Mouse (Mus musculus): Measurements from ENCODE around the gene St7.
"Not testable (repeated sequence)": the region's sequence is repeated elsewhere in the genome, so short reads cannot be mapped to it uniquely, and the experiment has no call there.

St7 gene

GRCm38 (mm10) chr6:17700936-17701612 is 8.3 kb downstream of the St7 start:
- in situ Hi-C loops (cut with MboI; ENCODE audit: low pct_unique_long_range_greater_than_20kb in 1 of 2, low sequenced_read_pairs in 2 of 2, unreplicated experiment in 1 of 2) = no loop called here

- in situ Hi-C loops (cut with MboI; ENCODE audit: low pct_unique_long_range_greater_than_20kb in 1 of 2, low sequenced_read_pairs in 2 of 2, unreplicated experiment in 1 of 2) = not testable (repeated sequence)
Measured at GRCm38 (mm10) chr6:17704038-17704437, 11.3 kb downstream of the St7 start.

DNA sequence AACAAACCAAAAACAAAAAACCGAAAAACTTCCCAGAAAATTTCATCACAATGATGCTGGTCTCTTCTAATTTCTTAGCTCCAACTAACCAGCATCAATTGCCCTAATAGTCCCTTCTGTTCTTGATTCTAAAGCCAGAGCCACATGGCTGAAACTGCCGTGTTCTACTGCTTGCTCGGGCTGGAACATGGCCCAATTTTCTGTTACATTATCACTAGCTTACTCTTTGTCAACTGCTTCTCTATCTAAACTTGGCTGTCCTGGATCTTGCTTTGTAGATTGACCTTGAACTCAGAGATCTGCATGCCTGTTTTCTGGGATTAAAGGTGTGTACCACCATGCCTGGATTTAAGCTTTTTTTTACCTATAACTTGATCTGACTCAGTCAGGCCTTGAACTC is 13.2 kb downstream of the St7 start:
- in situ Hi-C loops (cut with MboI; ENCODE audit: low pct_unique_long_range_greater_than_20kb in 1 of 2, low sequenced_read_pairs in 2 of 2, unreplicated experiment in 1 of 2) = no loop called here

DNA sequence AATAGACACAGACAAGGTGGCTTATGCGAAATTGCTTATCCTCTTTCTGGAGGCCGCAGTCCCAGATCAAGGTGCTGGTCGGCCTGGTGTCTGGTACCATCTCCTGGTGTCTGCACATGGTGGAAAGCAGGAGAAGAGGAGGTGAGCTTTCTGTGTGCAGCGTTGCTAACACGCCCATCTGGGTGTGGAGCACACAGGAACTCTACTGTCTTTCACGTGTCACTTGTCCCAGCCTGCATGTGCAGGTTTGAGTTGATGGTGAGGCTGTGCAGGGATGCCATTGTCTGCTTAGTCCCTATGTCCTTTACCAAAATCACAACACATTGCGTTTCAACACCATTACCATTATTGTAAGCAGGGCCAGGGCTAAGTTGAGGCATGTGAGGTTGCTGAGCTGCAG is 26.2 kb downstream of the St7 start:
- in situ Hi-C loops (cut with MboI; ENCODE audit: low pct_unique_long_range_greater_than_20kb in 1 of 2, low sequenced_read_pairs in 2 of 2, unreplicated experiment in 1 of 2) = no loop called here

DNA sequence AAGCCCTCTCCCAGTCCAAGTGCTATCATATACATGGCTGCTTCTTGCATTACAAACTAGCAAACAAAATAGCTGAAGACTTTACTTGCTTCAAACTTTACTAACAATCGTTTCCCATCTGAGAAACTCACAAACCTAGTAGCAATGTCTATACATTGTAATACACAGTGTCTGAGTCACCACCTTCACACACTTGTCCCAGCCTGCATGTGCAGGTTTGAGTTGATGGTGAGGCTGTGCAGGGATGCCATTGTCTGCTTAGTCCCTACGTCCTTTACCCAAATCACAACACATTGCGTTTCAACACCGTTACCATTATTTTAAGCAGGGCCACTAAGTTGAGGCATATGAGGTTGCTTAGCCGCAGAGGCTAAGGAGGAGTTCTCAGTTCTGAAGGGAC is 26.7 kb downstream of the St7 start:
- in situ Hi-C loops (cut with MboI; ENCODE audit: low pct_unique_long_range_greater_than_20kb in 1 of 2, low sequenced_read_pairs in 2 of 2, unreplicated experiment in 1 of 2) = no loop called here

- in situ Hi-C loops (cut with MboI; ENCODE audit: low pct_unique_long_range_greater_than_20kb in 1 of 2, low sequenced_read_pairs in 2 of 2, unreplicated experiment in 1 of 2) = loop anchor here (10.0 kb wide), 1 partner anchor 115 kb away; no protein-coding TSS in a partner anchor
Measured at GRCm38 (mm10) chr6:17720022-17720421, 27.3 kb downstream of the St7 start.

DNA sequence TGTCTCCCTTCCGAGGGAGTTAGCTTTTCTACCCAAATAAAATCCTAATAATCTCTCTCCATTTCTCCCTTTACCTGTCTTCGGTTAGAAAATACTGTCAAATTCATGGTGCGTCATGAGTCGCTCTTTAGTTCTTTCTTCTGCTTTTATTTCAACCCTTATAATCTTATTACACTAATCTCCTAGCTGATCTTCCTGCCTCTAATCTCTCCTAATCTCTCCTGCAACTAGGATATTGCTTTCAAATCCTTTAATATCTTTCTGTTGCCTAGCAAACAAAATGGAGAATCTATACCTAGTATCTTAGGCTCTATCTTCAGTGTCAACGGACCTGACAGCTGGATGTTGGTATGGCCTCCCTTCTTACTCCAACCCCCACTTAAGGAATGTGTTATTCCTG is 29.0 kb downstream of the St7 start:
- in situ Hi-C loops (cut with MboI; ENCODE audit: low pct_unique_long_range_greater_than_20kb in 1 of 2, low sequenced_read_pairs in 2 of 2, unreplicated experiment in 1 of 2) = loop anchor here (10.0 kb wide), 1 partner anchor 113 kb away; no protein-coding TSS in a partner anchor

- in situ Hi-C loops (cut with MboI; ENCODE audit: low pct_unique_long_range_greater_than_20kb in 1 of 2, low sequenced_read_pairs in 2 of 2, unreplicated experiment in 1 of 2) = loop anchor here (10.0 kb wide), 1 partner anchor 109 kb away; no protein-coding TSS in a partner anchor
Measured at GRCm38 (mm10) chr6:17725841-17726460, 33.2 kb downstream of the St7 start.

DNA sequence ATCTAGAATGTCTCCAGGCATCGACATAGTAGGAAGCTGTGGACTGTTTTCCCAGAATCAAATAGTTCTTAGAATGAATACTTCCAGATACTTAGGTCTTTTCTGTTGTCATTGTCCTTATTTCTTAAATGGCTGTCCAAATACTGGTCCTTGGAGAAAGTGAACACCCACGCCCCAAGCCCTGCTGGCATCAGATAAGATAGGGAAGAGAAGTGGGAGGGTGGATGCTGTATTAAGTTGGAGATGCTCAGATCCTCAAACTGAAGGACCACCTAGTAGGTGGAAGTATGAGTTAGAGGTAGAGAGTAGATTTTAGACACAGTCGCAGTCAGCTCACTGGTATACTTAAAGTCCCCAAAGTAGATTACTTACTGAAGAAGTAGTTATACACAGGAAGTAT is 34.5 kb downstream of the St7 start:
- in situ Hi-C loops (cut with MboI; ENCODE audit: low pct_unique_long_range_greater_than_20kb in 1 of 2, low sequenced_read_pairs in 2 of 2, unreplicated experiment in 1 of 2) = loop anchor here (10.0 kb wide), 1 partner anchor 108 kb away; no protein-coding TSS in a partner anchor

- in situ Hi-C loops (cut with MboI; ENCODE audit: low pct_unique_long_range_greater_than_20kb in 1 of 2, low sequenced_read_pairs in 2 of 2, unreplicated experiment in 1 of 2) = loop anchor here (10.0 kb wide), 1 partner anchor 107 kb away; no protein-coding TSS in a partner anchor
Measured at GRCm38 (mm10) chr6:17727891-17728790, 35.4 kb downstream of the St7 start.

GRCm38 (mm10) chr6:17730122-17730521 is 37.4 kb downstream of the St7 start:
- in situ Hi-C loops (cut with MboI; ENCODE audit: low pct_unique_long_range_greater_than_20kb in 1 of 2, low sequenced_read_pairs in 2 of 2, unreplicated experiment in 1 of 2) = no loop called here

- in situ Hi-C loops (cut with MboI; ENCODE audit: low pct_unique_long_range_greater_than_20kb in 1 of 2, low sequenced_read_pairs in 2 of 2, unreplicated experiment in 1 of 2) = no loop called here
Measured at GRCm38 (mm10) chr6:17731694-17732093, 39.0 kb downstream of the St7 start.

DNA sequence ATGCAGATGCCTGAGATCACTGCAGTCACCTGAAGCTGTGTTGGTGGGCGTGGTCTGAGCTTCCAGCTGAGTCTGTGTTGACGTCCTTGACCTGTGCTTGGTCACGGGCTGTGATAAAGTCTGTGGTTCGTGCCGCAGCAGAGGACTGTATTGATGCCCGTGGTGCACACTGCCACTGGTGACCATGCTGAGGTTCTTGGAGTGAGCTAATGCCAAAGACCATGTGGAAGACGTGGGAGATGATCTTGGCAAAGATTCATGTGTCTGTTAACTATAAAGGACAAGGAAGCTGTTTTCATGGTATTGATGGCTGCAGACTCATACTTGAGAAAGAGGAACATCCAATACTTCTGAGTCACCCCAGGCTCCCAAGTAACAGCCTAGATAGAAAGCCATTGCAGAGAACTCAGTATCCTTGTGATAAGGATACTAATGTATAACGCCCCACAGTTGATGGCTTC is 41.2 kb downstream of the St7 start:
- in situ Hi-C loops (cut with MboI; ENCODE audit: low pct_unique_long_range_greater_than_20kb in 1 of 2, low sequenced_read_pairs in 2 of 2, unreplicated experiment in 1 of 2) = no loop called here

DNA sequence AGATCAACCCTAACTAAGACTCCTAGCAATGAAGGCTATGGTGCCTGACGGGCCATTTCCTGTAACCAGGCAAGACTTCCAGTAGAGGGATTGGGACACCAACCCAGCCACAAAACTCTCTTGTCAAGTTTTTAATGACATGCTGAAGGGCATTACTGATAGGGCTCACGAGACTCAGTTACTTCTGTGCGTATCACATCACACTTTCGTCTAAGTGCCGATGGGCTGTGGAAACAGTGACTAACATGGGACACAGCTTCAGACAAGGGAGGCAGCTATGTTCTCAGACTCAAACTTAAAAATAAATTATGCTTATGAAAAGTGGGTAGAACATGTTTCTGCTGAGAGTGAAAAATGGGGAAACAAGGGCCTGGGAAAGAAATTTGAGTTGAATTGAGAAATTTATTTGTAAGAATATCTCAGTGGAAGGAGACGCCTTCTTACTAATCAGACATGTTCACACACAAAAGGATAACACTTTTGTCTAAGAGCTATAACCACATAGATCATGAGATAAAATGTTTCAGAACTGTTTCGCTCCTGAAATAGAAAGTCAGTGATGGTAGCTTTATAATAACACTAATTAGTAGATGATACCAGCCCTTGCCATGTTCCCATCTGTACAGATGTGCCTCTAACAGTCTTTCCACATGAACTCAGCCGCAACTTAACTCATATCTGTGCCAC is 44.7 kb downstream of the St7 start:
- in situ Hi-C loops (cut with MboI; ENCODE audit: low pct_unique_long_range_greater_than_20kb in 1 of 2, low sequenced_read_pairs in 2 of 2, unreplicated experiment in 1 of 2) = no loop called here

DNA sequence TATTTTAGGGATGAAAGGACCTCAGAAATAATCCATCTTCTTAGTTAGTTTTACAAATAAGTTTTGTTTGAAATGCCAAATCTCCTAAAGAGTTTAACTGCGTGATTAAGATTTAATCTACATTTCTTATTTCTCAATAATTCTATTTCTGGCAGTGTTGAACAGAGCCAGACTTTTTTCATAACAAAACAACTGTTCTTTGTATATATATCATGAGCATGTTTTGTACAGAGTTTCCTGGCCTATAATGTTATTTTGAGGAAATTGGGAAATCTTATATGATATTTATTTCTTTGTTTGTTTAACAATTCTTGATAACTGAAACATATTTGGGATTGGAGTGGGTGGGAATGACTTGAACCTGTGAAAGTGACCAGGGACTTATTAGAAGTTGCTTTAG is 47.4 kb downstream of the St7 start:
- in situ Hi-C loops (cut with MboI; ENCODE audit: low pct_unique_long_range_greater_than_20kb in 1 of 2, low sequenced_read_pairs in 2 of 2, unreplicated experiment in 1 of 2) = no loop called here

DNA sequence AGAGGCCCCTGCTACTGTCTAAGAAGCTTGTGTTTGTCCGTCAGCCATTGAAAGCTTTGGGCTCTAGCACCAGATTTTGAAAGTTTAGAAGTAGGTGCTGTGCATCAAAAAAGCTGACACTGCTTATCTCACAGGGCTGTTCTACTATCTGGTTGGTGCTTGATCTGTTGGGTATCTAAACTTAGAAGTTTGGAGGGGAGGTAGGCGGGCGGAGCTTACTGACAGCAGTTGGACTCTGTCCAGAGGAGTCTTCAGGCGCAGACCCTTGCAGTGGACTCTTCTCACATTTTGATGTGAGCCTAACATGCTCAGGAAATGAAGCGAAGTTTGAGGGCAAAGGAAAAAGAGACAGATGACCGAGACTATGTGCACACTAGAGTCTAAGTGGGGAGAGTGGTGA is 48.9 kb downstream of the St7 start:
- in situ Hi-C loops (cut with MboI; ENCODE audit: low pct_unique_long_range_greater_than_20kb in 1 of 2, low sequenced_read_pairs in 2 of 2, unreplicated experiment in 1 of 2) = no loop called here

GRCm38 (mm10) chr6:17742209-17742608 is 49.5 kb downstream of the St7 start:
- in situ Hi-C loops (cut with MboI; ENCODE audit: low pct_unique_long_range_greater_than_20kb in 1 of 2, low sequenced_read_pairs in 2 of 2, unreplicated experiment in 1 of 2) = no loop called here

DNA sequence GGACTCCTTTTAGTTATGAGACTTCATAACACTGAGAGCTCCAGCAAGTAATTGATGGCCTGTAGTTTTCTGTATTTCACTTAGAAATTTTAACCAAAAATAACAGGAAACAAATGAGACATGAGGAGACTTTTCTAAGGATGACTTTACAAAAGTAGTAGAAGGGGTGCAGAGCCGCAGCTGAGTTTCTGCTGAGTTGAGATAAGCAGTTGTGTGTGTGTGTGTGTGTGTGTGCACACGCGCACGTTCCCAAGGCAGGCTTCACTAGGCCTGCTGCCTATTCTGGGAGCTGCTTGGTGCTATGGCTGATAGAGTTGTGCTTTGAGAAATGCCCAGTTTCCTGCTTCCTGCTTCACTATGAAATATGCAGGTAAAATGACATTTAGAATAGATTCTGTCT is 50.6 kb downstream of the St7 start:
- in situ Hi-C loops (cut with MboI; ENCODE audit: low pct_unique_long_range_greater_than_20kb in 1 of 2, low sequenced_read_pairs in 2 of 2, unreplicated experiment in 1 of 2) = no loop called here

All from mouse embryonic stem cell (cell line).